ENCODE assay signal across 18 mouse cellular contexts in the genomic region with DNA sequence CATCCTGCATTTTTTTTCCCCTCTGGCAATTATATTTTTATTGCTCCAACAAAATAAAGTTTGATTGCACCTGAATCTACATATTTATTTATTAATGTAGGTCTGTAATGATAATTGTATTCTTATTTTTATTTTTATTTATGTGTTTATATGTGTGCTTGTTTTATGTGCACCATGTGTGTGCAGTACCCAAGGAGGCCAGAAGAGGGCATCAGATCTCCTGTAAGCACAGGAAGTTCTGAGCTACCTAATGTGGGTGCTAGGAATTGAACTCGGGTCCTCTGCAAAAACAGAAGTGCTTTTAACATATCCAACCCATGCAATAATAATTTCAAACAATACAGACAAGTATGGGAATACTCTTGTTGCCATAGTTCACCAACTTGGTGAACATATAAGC. TPM values are rescaled to one million over a fixed set of nuclear protein-coding genes. Genes with fewer than 3 reads are reported as not detected.
DNase-seq lines count a peak whose midpoint lies in the region; ATAC-seq and TF ChIP-seq lines count a peak whose summit lies in the region.
"Had no signal": no experiment of that assay in that cellular context is flagged by ENCODE, and none has a peak within 500 bp of the region (broad histone marks: within the 10 kb centered on the region; RNA-seq: fewer than 3 reads in every experiment).

No protein-coding gene starts in this region.

- no peak overlapping the region for H3K4me2 ChIP-seq in heart, postnatal 0 days (ENCODE audit: low read depth, low read length)
- H3K4me2 ChIP-seq in lung, embryonic 14.5 days = no peak overlapping the region

- H3K9me3 ChIP-seq in heart, postnatal 0 days (replicated peaks; ENCODE audit: control insufficient read depth, low read length) = no peaks in the 10 kb centered on the region; the same call in 1 of the 2 replicates
- no peaks in the 10 kb centered on the region for H3K9me3 ChIP-seq in lung, embryonic 14.5 days (ENCODE audit: low read depth, low read length)
- H3K9me3 ChIP-seq: embryonic facial prominence, embryonic 12.5 days; limb, embryonic 15.5 days; neural tube, embryonic 12.5 days had no signal

- no peaks in the 10 kb centered on the region for H3K27me3 ChIP-seq in heart, postnatal 0 days (ENCODE audit: control insufficient read depth, insufficient read depth, low read length)
- H3K27me3 ChIP-seq in lung, embryonic 14.5 days (ENCODE audit: insufficient read depth, low read length) = no peaks in the 10 kb centered on the region
- H3K27me3 ChIP-seq: embryonic facial prominence, embryonic 12.5 days; midbrain, embryonic 13.5 days; neural tube, embryonic 12.5 days had no signal

- H3K9ac ChIP-seq in heart, postnatal 0 days (replicated peaks; ENCODE audit: low read depth, low read length) = no peak overlapping the region
- no peak overlapping the region for H3K9ac ChIP-seq in lung, embryonic 14.5 days
- H3K9ac ChIP-seq: embryonic facial prominence, embryonic 12.5 days; limb, embryonic 15.5 days; midbrain, embryonic 13.5 days; neural tube, embryonic 12.5 days had no signal

- H3K4me3 ChIP-seq in heart, postnatal 0 days (ENCODE audit: low read depth, low read length) = no peak overlapping the region
- H3K4me3 ChIP-seq in lung, embryonic 14.5 days (ENCODE audit: low read depth, low read length) = no peak overlapping the region
- H3K4me3 ChIP-seq in macrophage (ENCODE audit: inconsistent target) = no peak overlapping the region
- H3K4me3 ChIP-seq: embryonic facial prominence, embryonic 12.5 days; midbrain, embryonic 13.5 days; neural tube, embryonic 12.5 days had no signal

- intact Hi-C loops in heart, postnatal 36 days (cut with DNase I) = no loop called here

- H3K27ac ChIP-seq in heart, postnatal 0 days (ENCODE audit: low read depth) = no peak overlapping the region
- no peak overlapping the region for H3K27ac ChIP-seq in lung, embryonic 14.5 days (ENCODE audit: low read depth)
- H3K27ac ChIP-seq in macrophage = peak overlapping the region; percentile 100
- H3K27ac ChIP-seq: embryonic facial prominence, embryonic 12.5 days; limb, embryonic 15.5 days; midbrain, embryonic 13.5 days; neural tube, embryonic 12.5 days had no signal

- no peak for ATAC-seq in heart, postnatal 0 days (ENCODE audit: insufficient read depth, low read depth)
- ATAC-seq in lung, embryonic 14.5 days (ENCODE audit: insufficient read depth) = no peak
- ATAC-seq: intestine, embryonic 16.5 days; midbrain, embryonic 13.5 days had no signal

- DNase-seq in heart, postnatal 0 days (ENCODE audit: low spot score) = no peak
- no peak for DNase-seq in heart, postnatal 36 days
- no peak for DNase-seq in lung, embryonic 14.5 days
- DNase-seq in lung, postnatal 10 days = no peak
- DNase-seq in ES-CJ7 (ENCODE audit: low read depth, low spot score) (peak; percentile 71), adipocyte (ENCODE audit: low spot score) (no peak)
- DNase-seq in right cerebral cortex, postnatal 4 days = no peak
- DNase-seq: adrenal gland, postnatal 25 days; cerebellum, postnatal 25 days had no signal

- H3K36me3 ChIP-seq in heart, postnatal 0 days (replicated peaks; ENCODE audit: control insufficient read depth, insufficient read depth, low read length) = no peaks in the 10 kb centered on the region
- H3K36me3 ChIP-seq in lung, embryonic 14.5 days (ENCODE audit: insufficient read depth) = no peaks in the 10 kb centered on the region
- no peaks in the 10 kb centered on the region for H3K36me3 ChIP-seq in macrophage (ENCODE audit: inconsistent target)
- H3K36me3 ChIP-seq: embryonic facial prominence, embryonic 12.5 days; limb, embryonic 15.5 days; midbrain, embryonic 13.5 days; neural tube, embryonic 12.5 days had no signal

- TF ChIP-seq CTCF in heart, postnatal 0 days (IDR thresholded peaks at IDR 0.05; ENCODE audit: low read depth) = 0 out of 2 replicates have a peak, but pooled peaks have one; percentile 5
- peak; percentile 43; the same call in 1 of the 2 replicates for TF ChIP-seq CTCF in lung, embryonic 14.5 days (IDR thresholded peaks at IDR 0.05; ENCODE audit: low read depth)

- 79% methylated on average over 1 of the region's 1 CpGs for WGBS in heart, postnatal 0 days
- WGBS in lung, embryonic 14.5 days = 79% methylated on average over 1 of the region's 1 CpGs
- 71% methylated on average over 1 of the region's 1 CpGs for WGBS in macrophage (ENCODE audit: missing documents)

- peaks cover 29% of the 10 kb centered on the region for H3K79me2 ChIP-seq in macrophage (ENCODE audit: inconsistent target)

- no peak for TF ChIP-seq EP300 in heart, postnatal 0 days (IDR thresholded peaks at IDR 0.05; ENCODE audit: low read depth)

- H3K4me1 ChIP-seq in heart, postnatal 0 days (ENCODE audit: control insufficient read depth, insufficient read depth) = peaks cover 5% of the 10 kb centered on the region; the same call in 1 of the 2 replicates
- no peaks in the 10 kb centered on the region for H3K4me1 ChIP-seq in lung, embryonic 14.5 days (ENCODE audit: insufficient read depth)
- H3K4me1 ChIP-seq: neural tube, embryonic 12.5 days had no signal

RNA-seq across cellular contexts. Expression of gene Svs1, which starts 23.0 kb away (rescaled TPM):
- total RNA-seq in heart, postnatal 0 days (2014; rRNA removed; ENCODE audit: low replicate concordance) = not detected in 2 replicates
- not detected in 2 replicates for polyA plus RNA-seq in heart, postnatal 0 days (2015; fragmentation: Nextera tagmentation; extraction: Ambion mirVana)
- not detected for total RNA-seq in heart, postnatal 36 days (2021)
- polyA plus RNA-seq in lung, embryonic 14.5 days (2014; fragmentation: Nextera tagmentation; extraction: Ambion mirVana) = not detected in 2 replicates
- not detected for total RNA-seq in macrophage (2018; cell fraction: chromatin; rRNA removed)
- not detected for total RNA-seq in macrophage (2018; cell fraction: cytosol; rRNA removed)
- total RNA-seq in macrophage (2018; cell fraction: nucleus; rRNA removed) = not detected
- polyA plus RNA-seq in macrophage (2018) = not detected in 3 replicates
- total RNA-seq: CH12.LX; heart, postnatal 25 days had no signal
- polyA plus RNA-seq: embryonic facial prominence, embryonic 12.5 days; intestine, embryonic 16.5 days; limb, embryonic 15.5 days; midbrain, embryonic 13.5 days; neural tube, embryonic 12.5 days; stomach, embryonic 16.5 days had no signal

RNA-seq across cellular contexts. Expression of gene Gpnmb, which starts 26.7 kb away (rescaled TPM):
- total RNA-seq in heart, postnatal 0 days (2014; rRNA removed; ENCODE audit: low replicate concordance) = 5.1 and 13.7 TPM in 2 replicates
- 4.0 and 7.2 TPM in 2 replicates for polyA plus RNA-seq in heart, postnatal 0 days (2015; fragmentation: Nextera tagmentation; extraction: Ambion mirVana)
- under 1 TPM; 0.43 to 0.89 TPM for total RNA-seq in heart, postnatal 36 days (2021)
- 0.21 and 0.35 TPM in 2 replicates for polyA plus RNA-seq in lung, embryonic 14.5 days (2014; fragmentation: Nextera tagmentation; extraction: Ambion mirVana)
- 1,000 to 10,000 TPM; 1,267 to 6,629 (median 3,617) TPM for total RNA-seq in macrophage (2018; cell fraction: chromatin; rRNA removed)
- over 10,000 TPM in 5 of 26 experiments, 1,000 to 10,000 TPM in 21; 4,123 to 12,103 (median 7,089) TPM for total RNA-seq in macrophage (2018; cell fraction: cytosol; rRNA removed)
- over 10,000 TPM in 11 of 26 experiments, 1,000 to 10,000 TPM in 15; 3,188 to 14,258 (median 7,841) TPM for total RNA-seq in macrophage (2018; cell fraction: nucleus; rRNA removed)
- 10,016 to 46,211 TPM (median 10,775 TPM) in 3 replicates for polyA plus RNA-seq in macrophage (2018)
- total RNA-seq: CH12.LX had no signal

RNA-seq across cellular contexts. Expression of gene Doxl2, which starts 34.9 kb away (rescaled TPM):
- total RNA-seq in heart, postnatal 0 days (2014; rRNA removed; ENCODE audit: low replicate concordance) = not detected in 2 replicates
- not detected in 2 replicates for polyA plus RNA-seq in heart, postnatal 0 days (2015; fragmentation: Nextera tagmentation; extraction: Ambion mirVana)
- total RNA-seq in heart, postnatal 36 days (2021) = not detected
- polyA plus RNA-seq in lung, embryonic 14.5 days (2014; fragmentation: Nextera tagmentation; extraction: Ambion mirVana) = not detected in 2 replicates
- total RNA-seq in macrophage (2018; cell fraction: chromatin; rRNA removed) = not detected
- not detected for total RNA-seq in macrophage (2018; cell fraction: cytosol; rRNA removed)
- total RNA-seq in macrophage (2018; cell fraction: nucleus; rRNA removed) = not detected
- not detected in 3 replicates for polyA plus RNA-seq in macrophage (2018)
- total RNA-seq: adrenal gland, postnatal 25 days; CH12.LX; heart, postnatal 25 days had no signal
- polyA plus RNA-seq: embryonic facial prominence, embryonic 12.5 days; intestine, embryonic 16.5 days; limb, embryonic 15.5 days; midbrain, embryonic 13.5 days; neural tube, embryonic 12.5 days; stomach, embryonic 16.5 days had no signal

Comparison
In these comparisons a context has a peak if more than half of its experiments do, and no peak if none do; other contexts are left out.
1. RNA of gene Gpnmb, which starts 26.7 kb away (polyA plus RNA-seq): 10,016 to 46,211 TPM in macrophage; 4.0 to 7.2 TPM in heart, postnatal 0 days and 0.21 to 0.35 TPM in lung, embryonic 14.5 days; every median in the first group is over 1,000 times any median in the second.